Mouse (Mus musculus): ENCODE data around the gene Asns. TPM values are rescaled to one million over a fixed set of nuclear protein-coding genes. Genes with fewer than 3 reads are reported as not detected.
"Not testable (repeated sequence)": the region's sequence is repeated elsewhere in the genome, so short reads cannot be mapped to it uniquely, and the experiment has no call there.

The Asns gene
- total RNA-seq, 2 experiments from 2014 or later: 104 to 112 TPM

- no peak for DNase-seq (ENCODE audit: low spot score in 2 of 2)
- intact Hi-C loops (cut with DNase I): no loop called here
Observed at GRCm38 (mm10) chr6:7690456-7690855, 2.6 kb downstream of the Asns start.

- intact Hi-C loops (cut with DNase I): no loop called here
- no peak for DNase-seq (ENCODE audit: low spot score in 2 of 2)
Observed at GRCm38 (mm10) chr6:7689180-7689579, 3.9 kb downstream of the Asns start.

- intact Hi-C loops (cut with DNase I): no loop called here
- DNase-seq (ENCODE audit: low spot score in 2 of 2): no peak
Observed at GRCm38 (mm10) chr6:7686047-7686446, 7.0 kb downstream of the Asns start.

- no peak for DNase-seq (ENCODE audit: low spot score in 2 of 2)
- intact Hi-C loops (cut with DNase I): no loop called here
Observed at GRCm38 (mm10) chr6:7676194-7676901, 16.7 kb downstream of the Asns start.

GRCm38 (mm10) chr6:7672438-7673253 is 20.4 kb downstream of the Asns start:
- intact Hi-C loops (cut with DNase I): no loop called here
- DNase-seq (ENCODE audit: low spot score in 2 of 2): no peak

- DNase-seq (ENCODE audit: low spot score in 2 of 2): no peak
- intact Hi-C loops (cut with DNase I): no loop called here
Observed at GRCm38 (mm10) chr6:7671429-7671828, 21.6 kb downstream of the Asns start.

GRCm38 (mm10) chr6:7670588-7670987 is 22.5 kb downstream of the Asns start:
- intact Hi-C loops (cut with DNase I): no loop called here
- DNase-seq (ENCODE audit: low spot score in 2 of 2): peak; percentile 19 to 48

- no peak for DNase-seq (ENCODE audit: low spot score in 2 of 2)
- intact Hi-C loops (cut with DNase I): no loop called here
Observed at GRCm38 (mm10) chr6:7669721-7670120, 23.3 kb downstream of the Asns start.

GRCm38 (mm10) chr6:7668332-7668731 is 24.7 kb downstream of the Asns start:
- DNase-seq (ENCODE audit: low spot score in 2 of 2): no peak
- intact Hi-C loops (cut with DNase I): no loop called here

GRCm38 (mm10) chr6:7665902-7666301 is 27.2 kb downstream of the Asns start:
- DNase-seq (ENCODE audit: low spot score in 2 of 2); intact Hi-C loops (cut with DNase I): not testable (repeated sequence)

- intact Hi-C loops (cut with DNase I): no loop called here
- no peak for DNase-seq (ENCODE audit: low spot score in 2 of 2)
Observed at GRCm38 (mm10) chr6:7661455-7661854, 31.6 kb downstream of the Asns start.

GRCm38 (mm10) chr6:7660377-7661080 is 32.5 kb downstream of the Asns start:
- intact Hi-C loops (cut with DNase I): no loop called here
- peak in 1 of 2 experiments; percentile 49 for DNase-seq (ENCODE audit: low spot score in 2 of 2)

- no peak for DNase-seq (ENCODE audit: low spot score in 2 of 2)
- intact Hi-C loops (cut with DNase I): no loop called here
Observed at GRCm38 (mm10) chr6:7656601-7657000, 36.5 kb downstream of the Asns start.

- intact Hi-C loops (cut with DNase I): no loop called here
- no peak for DNase-seq (ENCODE audit: low spot score in 2 of 2)
Observed at GRCm38 (mm10) chr6:7648458-7648857, 44.6 kb downstream of the Asns start.

Other genes starting within 250 kb of the Asns start
- gene Tac1, start 138.4 kb downstream of the Asns start, total RNA-seq (2021): 10 to 100 TPM; 20.5 to 34.8 TPM
- gene C1galt1, start 151.6 kb upstream of the Asns start, total RNA-seq (2021): 10 to 100 TPM; 14.6 to 17.2 TPM